Mouse (Mus musculus) cerebellum, adult 11 months (tissue): ENCODE measurements at regions not wholly inside any gene's neighbourhood (a gene's known extent, or its start where the extent isn't known, plus 50 kb on each side); places are given as distances from the start of the nearest gene placed in this dataset.
"Not testable (repeated sequence)": the region's sequence is repeated elsewhere in the genome, so short reads cannot be mapped to it uniquely, and the experiment has no call there.

Source experiments
- DNase-seq: peaks from one replicate; pipeline ENCODE4 v3.0.0; 2022

- no peak for DNase-seq
These were observed 118.2 kb upstream of the Teddm2 start for GRCm38 (mm10) chr1:154018241-154018640.

- no peak for DNase-seq
These were observed 124.3 kb upstream of the Teddm2 start for GRCm38 (mm10) chr1:154024301-154024700.

GRCm38 (mm10) chr1:154027303-154027702, 127.3 kb upstream of the Teddm2 start:
- no peak for DNase-seq

- no peak for DNase-seq
These were observed 129.8 kb upstream of the Teddm2 start for GRCm38 (mm10) chr1:154029826-154030225.

- DNase-seq: peak; percentile 17
These were observed 132.7 kb upstream of the Teddm2 start for GRCm38 (mm10) chr1:154032669-154033099.

- no peak for DNase-seq
These were observed 134.1 kb upstream of the Teddm2 start for GRCm38 (mm10) chr1:154033958-154034606.

GRCm38 (mm10) chr1:154036729-154037270, 136.8 kb upstream of the Teddm2 start:
- DNase-seq: no peak

- no peak for DNase-seq
These were observed 138.2 kb upstream of the Teddm2 start for GRCm38 (mm10) chr1:154038241-154038640.

- DNase-seq: no peak
These were observed 140.9 kb upstream of the Teddm2 start for GRCm38 (mm10) chr1:154040907-154041306.

- DNase-seq: no peak
These were observed 142.9 kb upstream of the Teddm2 start for GRCm38 (mm10) chr1:154042956-154043355.

GRCm38 (mm10) chr1:154044712-154045111, 144.7 kb upstream of the Teddm2 start:
- no peak for DNase-seq

- no peak for DNase-seq
These were observed 145.9 kb upstream of the Teddm2 start for GRCm38 (mm10) chr1:154045951-154046350.

GRCm38 (mm10) chr1:154053641-154054040, 147.3 kb upstream of the Zfp648 start:
- no peak for DNase-seq

GRCm38 (mm10) chr1:154054874-154055273, 146.1 kb upstream of the Zfp648 start:
- DNase-seq: no peak

GRCm38 (mm10) chr1:154061397-154061796, 139.6 kb upstream of the Zfp648 start:
- DNase-seq: not testable (repeated sequence)

GRCm38 (mm10) chr1:154061851-154062250, 139.1 kb upstream of the Zfp648 start:
- DNase-seq: no peak

- no peak for DNase-seq
These were observed 138.3 kb upstream of the Zfp648 start for GRCm38 (mm10) chr1:154062666-154063065.

- DNase-seq: no peak
These were observed 136.4 kb upstream of the Zfp648 start for GRCm38 (mm10) chr1:154064633-154065032.

- no peak for DNase-seq
These were observed 135.4 kb upstream of the Zfp648 start for GRCm38 (mm10) chr1:154065336-154066329.

- no peak for DNase-seq
These were observed 133.1 kb upstream of the Zfp648 start for GRCm38 (mm10) chr1:154067856-154068255.

GRCm38 (mm10) chr1:154074270-154074669, 126.7 kb upstream of the Zfp648 start:
- no peak for DNase-seq

- DNase-seq: no peak
These were observed 124.1 kb upstream of the Zfp648 start for GRCm38 (mm10) chr1:154076684-154077475.
